Mouse (Mus musculus) left cerebral cortex, postnatal 36 days (tissue): ENCODE data around the gene Chst10. TPM values are rescaled to one million over a fixed set of nuclear protein-coding genes. Genes with fewer than 3 reads are reported as not detected.

Experiments
- DNase-seq, 2 experiments: peaks; one replicate each; pipeline ENCODE4 v3.0.0; 2021 to 2022; ENCODE audit warnings: low spot score in 2 of 2, mixed read lengths in 1 of 2
- intact Hi-C: fragments of 180-260 bp; cut with DNase I; formaldehyde crosslinking; loops from one replicate; pipeline ENCODE4 v1.15.1; 2025
- total RNA-seq, 2 experiments: library from RNA; stranded (reverse); gene quantifications; 2 replicates each; pipeline ENCODE4 v1.2.3; 2021

Chst10 gene
- 10 to 100 TPM; 58.8 to 65.8 TPM for total RNA-seq

GRCm38 (mm10) chr1:38897431-38898248 is at the start of gene Chst10:
TSS of gene Chst10 (minus strand) at chr1:38898161.
- intact Hi-C loops, result loop anchor here (1.0 kb wide), 1 partner anchor 90 kb away; no protein-coding TSS in a partner anchor
- peak; percentile 79 to 90 for DNase-seq

- no peak for DNase-seq
- intact Hi-C loops, result no loop called here
Measured at GRCm38 (mm10) chr1:38939608-38940007, 41.6 kb upstream of the Chst10 start.

- intact Hi-C loops, result no loop called here
- DNase-seq, result no peak
Measured at GRCm38 (mm10) chr1:38938849-38939248, 40.9 kb upstream of the Chst10 start, which contains the start of gene Nms. TSS of gene Nms (plus strand) at chr1:38939149.

GRCm38 (mm10) chr1:38936780-38937179 is 38.8 kb upstream of the Chst10 start:
- intact Hi-C loops, result no loop called here
- peak in 1 of 2 experiments; percentile 12 for DNase-seq

GRCm38 (mm10) chr1:38934668-38935067 is 36.7 kb upstream of the Chst10 start:
- no peak for DNase-seq
- intact Hi-C loops, result loop anchor here (2.0 kb wide), 1 partner anchor 72 kb away; no protein-coding TSS in a partner anchor

GRCm38 (mm10) chr1:38930767-38931166 is 32.8 kb upstream of the Chst10 start:
- intact Hi-C loops, result no loop called here
- peak; percentile 13 to 47 for DNase-seq

GRCm38 (mm10) chr1:38929468-38929867 is 31.5 kb upstream of the Chst10 start:
- peak; percentile 17 to 40 for DNase-seq
- intact Hi-C loops, result no loop called here

GRCm38 (mm10) chr1:38928996-38929395 is 31.0 kb upstream of the Chst10 start:
- intact Hi-C loops, result no loop called here
- DNase-seq, result no peak

- intact Hi-C loops, result no loop called here
- no peak for DNase-seq
Measured at GRCm38 (mm10) chr1:38903985-38904384, 6.0 kb upstream of the Chst10 start.

- intact Hi-C loops, result no loop called here
- no peak for DNase-seq
Measured at GRCm38 (mm10) chr1:38902571-38902970, 4.6 kb upstream of the Chst10 start.

GRCm38 (mm10) chr1:38893081-38893480 is 4.9 kb downstream of the Chst10 start:
- intact Hi-C loops, result no loop called here
- no peak for DNase-seq

GRCm38 (mm10) chr1:38891444-38891843 is 6.5 kb downstream of the Chst10 start:
- intact Hi-C loops, result no loop called here
- DNase-seq, result no peak

- intact Hi-C loops, result no loop called here
- no peak for DNase-seq
Measured at GRCm38 (mm10) chr1:38888803-38889202, 9.2 kb downstream of the Chst10 start.

GRCm38 (mm10) chr1:38887011-38887410 is 10.9 kb downstream of the Chst10 start:
- no peak for DNase-seq
- intact Hi-C loops, result no loop called here

- intact Hi-C loops, result no loop called here
- no peak for DNase-seq
Measured at GRCm38 (mm10) chr1:38886602-38887001, 11.4 kb downstream of the Chst10 start.

GRCm38 (mm10) chr1:38885956-38886355 is 12.0 kb downstream of the Chst10 start:
- no peak for DNase-seq
- intact Hi-C loops, result no loop called here

GRCm38 (mm10) chr1:38883766-38884165 is 14.2 kb downstream of the Chst10 start:
- no peak for DNase-seq
- intact Hi-C loops, result no loop called here

GRCm38 (mm10) chr1:38882746-38883145 is 15.2 kb downstream of the Chst10 start:
- intact Hi-C loops, result no loop called here
- no peak for DNase-seq

- intact Hi-C loops, result no loop called here
- no peak for DNase-seq
Measured at GRCm38 (mm10) chr1:38881366-38881765, 16.6 kb downstream of the Chst10 start.

GRCm38 (mm10) chr1:38876671-38877382 is 21.1 kb downstream of the Chst10 start:
- intact Hi-C loops, result loop anchor here (5.0 kb wide), 1 partner anchor 650 kb away; no protein-coding TSS in a partner anchor
- DNase-seq, result no peak

GRCm38 (mm10) chr1:38873911-38874310 is 24.1 kb downstream of the Chst10 start:
- DNase-seq, result no peak
- intact Hi-C loops, result no loop called here
